Mouse (Mus musculus) mouse trophoblast stem cell (cell line): ENCODE results near the gene Olfr883.

ENCODE experiments used
- in situ Hi-C, 2 experiments: fragments of 300-500 bp; cut with MseI, MboI; formaldehyde crosslinking; loops; 2 replicates in 1 of 2; 3 replicates in 1 of 2; pipeline ENCODE4 v1.15.1; 2025

Gene Olfr883

DNA sequence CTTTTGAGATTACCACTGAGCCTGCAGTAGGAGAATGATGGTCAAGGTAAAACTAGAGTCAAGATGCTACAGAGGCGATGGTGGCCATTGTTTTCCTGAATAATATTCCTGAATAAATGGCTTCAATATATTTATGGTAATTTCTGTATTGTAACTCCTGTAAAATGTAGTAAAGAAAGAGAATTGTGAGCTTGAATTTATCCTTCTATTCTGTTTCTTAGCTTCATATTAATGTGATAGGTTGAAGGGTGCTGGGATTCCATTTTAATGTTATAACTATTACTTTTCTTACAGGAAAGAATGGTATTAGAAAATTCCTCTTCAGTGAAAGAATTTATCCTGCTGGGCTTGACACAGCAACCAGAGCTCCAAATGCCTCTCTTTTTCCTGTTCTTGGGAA is at the start of gene Olfr883:
TSS of gene Olfr883 (plus strand) at position 301 of the 400 bp plus-strand sequence.
- in situ Hi-C loops = no loop called here

DNA sequence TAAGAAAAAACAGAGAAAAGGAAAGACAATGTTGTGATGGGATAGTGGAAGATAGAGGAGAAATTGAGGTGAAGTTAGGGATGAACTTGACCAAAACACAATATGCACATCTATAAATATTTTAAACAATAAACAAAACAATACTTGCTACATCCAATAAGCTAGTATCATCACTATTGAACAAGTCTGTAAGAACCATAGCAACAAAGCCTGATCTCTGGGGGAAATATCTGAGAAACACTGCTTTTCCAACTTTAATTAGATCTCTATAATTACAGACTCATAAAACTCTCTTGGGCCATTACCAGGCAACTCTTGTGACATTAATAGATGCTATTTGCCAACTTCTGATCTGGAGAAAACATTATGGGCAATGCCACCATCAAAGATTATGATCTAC is 34.1 kb upstream of the Olfr883 start, which contains the start of gene Olfr881:
TSS of gene Olfr881 (plus strand) at position 301 of the 400 bp plus-strand sequence.
- in situ Hi-C loops = no loop called here

GRCm38 (mm10) chr9:37998581-37999204 is 26.9 kb upstream of the Olfr883 start:
- in situ Hi-C loops = no loop called here

GRCm38 (mm10) chr9:38000021-38000420 is 25.6 kb upstream of the Olfr883 start:
- in situ Hi-C loops = no loop called here

DNA sequence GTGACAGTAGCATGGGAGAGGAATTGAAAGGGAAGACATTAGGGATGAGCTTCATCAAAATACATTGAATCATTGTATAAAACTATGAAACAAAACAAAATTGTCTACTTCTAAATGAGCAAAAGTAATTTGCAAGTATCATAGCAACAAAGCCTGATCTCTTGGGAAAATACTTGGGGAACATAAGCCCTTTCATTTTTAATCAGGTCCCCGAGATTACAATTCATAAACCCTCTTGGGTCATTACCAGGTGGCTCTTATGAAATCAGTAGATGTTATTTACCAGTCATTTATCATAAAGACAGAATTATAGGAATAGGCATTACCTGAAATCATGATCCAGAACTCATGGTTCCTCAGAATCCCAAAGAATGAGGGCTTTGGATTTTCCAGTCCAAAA is 20.6 kb downstream of the Olfr883 start, which contains the start of gene Olfr884:
TSS of gene Olfr884 (plus strand) at position 301 of the 400 bp plus-strand sequence.
- in situ Hi-C loops = no loop called here

DNA sequence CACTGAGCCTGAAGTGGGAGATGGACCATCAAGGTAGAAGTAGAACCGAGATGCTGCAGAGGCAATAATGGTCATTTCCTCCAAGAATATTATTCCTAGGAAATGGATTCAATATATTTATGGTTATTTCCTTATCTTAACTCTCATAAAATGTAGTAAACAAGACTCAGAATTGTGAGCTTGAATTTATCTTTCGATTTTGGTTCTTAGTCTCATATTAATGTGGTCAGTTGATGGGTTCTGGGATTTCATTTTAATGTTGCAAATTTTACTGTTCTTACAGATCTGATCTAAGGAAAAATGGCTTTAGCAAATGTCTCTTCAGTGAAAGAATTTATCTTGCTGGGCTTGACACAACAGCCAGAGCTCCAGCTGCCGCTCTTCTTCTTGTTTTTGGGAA is 35.4 kb downstream of the Olfr883 start, which contains the start of gene Olfr885:
TSS of gene Olfr885 (plus strand) at position 301 of the 400 bp plus-strand sequence.
- in situ Hi-C loops = no loop called here
